Mouse (Mus musculus) forebrain, embryonic 15.5 days (tissue): ENCODE data around the gene Il17d. TPM values are rescaled to one million over a fixed set of nuclear protein-coding genes. Genes with fewer than 3 reads are reported as not detected.

ENCODE experiments used
- ATAC-seq: fragments of 200-750 bp; cut with Nextera tagmentation; replicated peaks from 2 replicates; pipeline ENCODE4 v1.8.0; 2017; ENCODE audit warnings: mild to moderate bottlenecking, moderate TSS enrichment, moderate library complexity
- H3K27ac ChIP-seq: fragments of 300-500 bp; sonication (generic); replicated peaks from 2 replicates; pipeline ENCODE4 v1.5.1; 2015; ENCODE audit warnings: mild to moderate bottlenecking, inconsistent platforms
- H3K27me3 ChIP-seq: fragments of 300-500 bp; sonication (generic); 2 replicates; pipeline ENCODE4 v1.6.1; 2015; ENCODE audit warnings: inconsistent platforms
- H3K36me3 ChIP-seq: fragments of 300-500 bp; sonication (generic); 2 replicates; pipeline ENCODE4 v1.6.1; 2015; ENCODE audit warnings: mild to moderate bottlenecking, inconsistent platforms
- H3K4me1 ChIP-seq: fragments of 300-500 bp; sonication (generic); 2 replicates; pipeline ENCODE4 v1.6.1; 2015; ENCODE audit warnings: inconsistent platforms
- H3K4me2 ChIP-seq: fragments of 300-500 bp; sonication (generic); replicated peaks from 2 replicates; pipeline ENCODE4 v1.6.1; 2015; ENCODE audit warnings: mild to moderate bottlenecking, inconsistent platforms
- H3K4me3 ChIP-seq: fragments of 300-500 bp; sonication (generic); 2 replicates; pipeline ENCODE4 v1.5.1; 2015; ENCODE audit warnings: mild to moderate bottlenecking, inconsistent platforms
- H3K9ac ChIP-seq: fragments of 300-500 bp; sonication (generic); replicated peaks from 2 replicates; pipeline ENCODE4 v1.6.1; 2015; ENCODE audit warnings: mild to moderate bottlenecking, inconsistent platforms
- H3K9me3 ChIP-seq: fragments of 300-500 bp; sonication (generic); 2 replicates; pipeline ENCODE4 v1.6.1; 2016; ENCODE audit warnings: inconsistent platforms
- WGBS: fragments of 180-500 bp; shearing (Covaris S2); methylation state at CpG from one replicate; pipeline ENCODE4 v1.1.7; 2015; ENCODE audit warnings: mixed read lengths; 5-methylcytosine and 5-hydroxymethylcytosine counted together
- polyA plus RNA-seq: library from polyadenylated mRNA; unstranded; fragments of >200 nt; fragmentation: Nextera tagmentation; extraction: Ambion mirVana; gene quantifications from 2 replicates; pipeline ENCODE4 v1.2.1, GENCODE M21; 2015

Gene Il17d
- polyA plus RNA-seq, 1 experiment from 2014 or later, result 5.8 TPM

DNA sequence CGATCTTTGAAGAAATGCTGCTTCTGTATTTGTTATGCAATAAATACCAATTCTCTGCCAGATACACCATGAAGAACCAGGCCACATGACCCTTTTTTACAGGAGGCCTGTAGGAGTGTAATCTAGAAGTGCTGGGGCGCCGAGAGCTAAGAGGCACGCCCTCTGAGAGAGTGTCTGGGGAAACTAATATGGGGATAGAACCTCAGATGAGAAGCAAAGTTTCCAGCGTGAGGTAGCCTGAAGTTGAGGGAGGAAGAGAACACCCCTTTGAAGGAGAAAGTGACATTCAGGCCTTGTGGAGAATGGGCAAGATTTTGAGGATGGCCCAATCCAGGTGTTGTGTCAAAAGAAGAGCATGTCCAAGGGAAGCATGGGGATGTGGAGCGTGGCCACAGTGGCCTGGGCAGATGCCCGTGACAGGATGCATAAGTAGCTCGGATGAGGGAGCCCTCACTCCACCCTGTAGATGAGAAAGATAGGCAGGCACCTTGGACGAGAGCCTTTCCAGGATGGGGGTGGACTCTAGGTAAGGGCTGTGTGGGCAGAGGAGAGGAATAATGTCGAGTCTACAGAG is 1.6 kb downstream of the Il17d start:
- H3K4me3 ChIP-seq, result peak overlapping the region; percentile 90
- H3K9ac ChIP-seq, result 0 out of 2 replicates have a peak overlapping the region, but pooled peaks have one; percentile 79
- 54% methylated on average over 10 of the region's 10 CpGs for WGBS
- no peaks in the 10 kb centered on the region for H3K36me3 ChIP-seq
- H3K4me2 ChIP-seq, result peak overlapping the region; percentile 79
- no peak overlapping the region for H3K27ac ChIP-seq
- ATAC-seq, result no peak
- peaks cover 17% of the 10 kb centered on the region for H3K4me1 ChIP-seq
- H3K9me3 ChIP-seq, result no peaks in the 10 kb centered on the region
- peaks cover 4% of the 10 kb centered on the region; the same call in 1 of the 2 replicates for H3K27me3 ChIP-seq

DNA sequence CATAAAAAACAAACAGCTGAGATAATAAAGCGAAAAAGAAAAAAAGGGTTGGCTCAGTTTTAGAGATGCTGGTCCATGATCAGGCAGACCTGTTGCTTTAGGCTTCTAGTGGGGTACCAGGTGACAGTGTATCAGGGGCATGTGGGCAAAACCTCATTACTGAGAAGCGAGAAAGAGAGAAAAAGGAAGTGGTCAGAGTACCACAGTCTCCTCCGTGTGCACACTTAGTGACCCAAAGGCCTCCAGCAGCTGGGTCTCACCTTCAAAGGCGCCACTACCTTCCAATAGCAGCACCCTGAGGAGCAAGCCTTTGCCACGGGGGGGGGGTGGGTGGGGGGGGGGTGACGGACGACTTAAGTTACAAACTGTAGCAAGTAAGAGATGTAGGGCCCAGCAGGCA is 2.5 kb downstream of the Il17d start:
- WGBS, result 41% methylated on average over 7 of the region's 7 CpGs
- H3K4me1 ChIP-seq, result peaks cover 17% of the 10 kb centered on the region
- H3K4me2 ChIP-seq, result no peak overlapping the region
- H3K27ac ChIP-seq, result no peak overlapping the region
- H3K36me3 ChIP-seq, result no peaks in the 10 kb centered on the region
- no peak overlapping the region for H3K4me3 ChIP-seq
- H3K9me3 ChIP-seq, result no peaks in the 10 kb centered on the region
- no peak for ATAC-seq
- H3K9ac ChIP-seq, result no peak overlapping the region
- H3K27me3 ChIP-seq, result peaks cover 4% of the 10 kb centered on the region; the same call in 1 of the 2 replicates

DNA sequence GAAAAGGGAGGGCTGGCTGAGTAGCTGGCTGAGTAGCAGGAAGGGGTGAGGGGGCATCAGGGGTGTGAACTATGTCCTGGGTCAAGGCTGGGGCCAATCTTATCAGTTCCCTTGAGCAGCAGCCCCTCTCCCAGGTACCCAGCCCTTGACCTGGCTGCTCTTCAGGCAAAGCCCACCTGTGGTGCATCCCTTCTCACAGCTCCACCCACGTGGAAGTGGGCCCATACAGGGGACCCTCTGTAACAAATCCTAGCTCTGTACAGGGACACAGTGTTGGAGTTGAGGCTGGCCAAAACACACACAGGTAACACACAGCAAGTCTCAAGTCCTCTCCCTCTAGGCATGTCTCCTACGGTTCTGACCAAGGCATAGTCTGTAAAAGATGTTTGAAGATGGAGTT is 3.0 kb downstream of the Il17d start:
- Histone ChIP-seq H3K27me3 (peaks cover 4% of the 10 kb centered on the region; the same call in 1 of the 2 replicates), H3K36me3 (no peaks in the 10 kb centered on the region), H3K4me3 (no peak overlapping the region), H3K4me1 (peaks cover 17% of the 10 kb centered on the region), H3K9me3 (no peaks in the 10 kb centered on the region), H3K27ac (no peak overlapping the region), H3K9ac (no peak overlapping the region), H3K4me2 (no peak overlapping the region)
- 43% methylated on average over 2 of the region's 2 CpGs for WGBS
- ATAC-seq, result no peak

DNA sequence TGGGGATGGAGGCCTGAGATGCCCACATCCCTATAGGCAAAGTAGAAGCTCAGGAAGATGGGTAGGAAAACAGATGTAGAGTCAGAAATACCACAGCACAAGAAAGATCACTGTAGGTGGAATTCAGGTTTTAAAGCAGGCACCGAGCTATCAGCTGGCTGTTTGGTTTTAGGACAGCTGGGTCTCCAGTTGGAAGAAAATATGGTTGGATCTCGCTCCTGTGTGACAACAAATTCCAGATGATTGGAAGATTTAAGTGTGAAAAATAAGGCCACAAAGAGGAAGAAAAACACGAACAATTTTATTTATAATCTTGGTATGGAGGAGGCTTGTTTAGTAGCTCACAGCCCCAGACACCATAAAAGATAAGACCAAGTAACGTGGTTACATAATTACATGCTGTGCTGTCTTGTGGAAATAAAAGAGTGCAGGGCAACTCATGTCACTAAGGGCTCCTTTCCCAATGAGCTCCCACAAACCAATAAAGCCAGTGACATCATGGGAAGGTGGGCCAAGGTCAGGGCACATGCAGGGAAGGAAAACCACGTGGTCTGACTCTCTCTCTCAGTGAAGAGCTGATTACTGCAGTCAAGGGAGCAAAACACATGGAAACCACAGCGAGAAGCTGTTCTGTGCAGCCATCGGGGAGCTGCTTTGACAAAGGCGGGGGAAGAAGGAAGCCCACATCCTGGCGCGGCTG is 4.7 kb downstream of the Il17d start:
- no peaks in the 10 kb centered on the region for H3K36me3 ChIP-seq
- H3K9me3 ChIP-seq, result no peaks in the 10 kb centered on the region
- WGBS, result 42% methylated on average over 10 of the region's 10 CpGs
- H3K27ac ChIP-seq, result no peak overlapping the region
- H3K9ac ChIP-seq, result no peak overlapping the region
- no peak for ATAC-seq
- H3K4me2 ChIP-seq, result no peak overlapping the region
- peaks cover 17% of the 10 kb centered on the region for H3K4me1 ChIP-seq
- H3K27me3 ChIP-seq, result no peaks in the 10 kb centered on the region
- H3K4me3 ChIP-seq, result no peak overlapping the region

DNA sequence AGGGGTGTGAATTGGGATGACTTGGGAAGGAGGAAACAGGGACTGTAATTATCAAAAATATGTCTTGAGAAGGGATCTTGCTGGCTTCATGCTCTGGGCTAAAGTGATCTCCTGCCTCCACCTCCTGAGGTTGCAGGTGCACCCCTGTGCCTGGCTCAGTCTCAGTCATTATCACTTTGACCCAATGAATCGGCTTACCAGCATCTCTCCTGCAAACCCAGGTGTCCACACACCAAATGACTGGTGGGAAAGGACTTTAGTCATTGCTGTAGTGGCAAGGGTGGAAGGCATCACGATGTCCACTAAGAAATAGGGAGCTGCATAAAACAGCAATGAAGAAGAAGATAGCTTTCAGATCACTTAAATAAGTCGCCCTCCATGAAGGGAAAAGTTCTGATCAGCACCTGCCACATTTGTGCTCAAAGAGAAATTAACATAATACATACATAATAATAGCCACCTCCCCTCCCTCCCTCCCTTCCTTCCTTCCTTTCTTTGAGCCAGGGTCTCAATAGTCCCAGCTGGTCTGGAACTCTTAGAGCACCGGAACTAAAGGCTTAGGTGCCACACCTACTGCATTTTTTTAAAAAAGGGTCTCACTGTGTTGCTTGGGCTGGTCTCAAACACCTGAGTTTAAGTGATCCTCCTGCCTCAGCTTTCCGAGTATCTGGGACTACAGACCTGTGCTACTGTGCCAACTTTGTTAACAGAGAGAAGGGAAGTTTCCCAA is 5.4 kb downstream of the Il17d start:
- no peaks in the 10 kb centered on the region for H3K9me3 ChIP-seq
- 59% methylated on average over 5 of the region's 5 CpGs for WGBS
- no peaks in the 10 kb centered on the region for H3K36me3 ChIP-seq
- no peak for ATAC-seq
- H3K4me1 ChIP-seq, result peaks cover 23% of the 10 kb centered on the region
- H3K4me2 ChIP-seq, result no peak overlapping the region
- H3K9ac ChIP-seq, result no peak overlapping the region
- no peak overlapping the region for H3K4me3 ChIP-seq
- no peak overlapping the region for H3K27ac ChIP-seq
- no peaks in the 10 kb centered on the region for H3K27me3 ChIP-seq

DNA sequence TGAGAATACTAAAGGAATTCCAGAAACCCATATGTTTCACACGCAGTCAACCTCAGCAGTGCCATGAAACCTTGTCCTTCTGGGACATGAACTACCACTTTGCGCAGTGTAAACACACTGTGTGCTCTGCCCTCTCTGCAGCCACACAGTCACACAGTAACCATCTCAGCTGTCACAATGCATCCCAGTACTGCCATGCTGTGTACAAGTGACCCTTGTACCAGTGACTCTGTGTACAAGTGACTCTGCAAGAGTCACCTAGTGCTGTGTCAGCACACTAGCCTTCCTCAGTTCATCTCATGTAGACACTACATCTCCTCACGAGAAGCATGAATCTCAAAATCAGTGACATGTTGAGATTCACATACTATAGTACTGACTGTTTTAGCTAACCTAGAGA is 8.0 kb downstream of the Il17d start:
- no peaks in the 10 kb centered on the region for H3K36me3 ChIP-seq
- no peak overlapping the region for H3K4me2 ChIP-seq
- no peaks in the 10 kb centered on the region for H3K9me3 ChIP-seq
- H3K9ac ChIP-seq, result no peak overlapping the region
- H3K4me3 ChIP-seq, result no peak overlapping the region
- WGBS, result 94% methylated on average over 3 of the region's 3 CpGs
- no peak overlapping the region for H3K27ac ChIP-seq
- peaks cover 39% of the 10 kb centered on the region for H3K4me1 ChIP-seq
- no peak for ATAC-seq
- H3K27me3 ChIP-seq, result no peaks in the 10 kb centered on the region

DNA sequence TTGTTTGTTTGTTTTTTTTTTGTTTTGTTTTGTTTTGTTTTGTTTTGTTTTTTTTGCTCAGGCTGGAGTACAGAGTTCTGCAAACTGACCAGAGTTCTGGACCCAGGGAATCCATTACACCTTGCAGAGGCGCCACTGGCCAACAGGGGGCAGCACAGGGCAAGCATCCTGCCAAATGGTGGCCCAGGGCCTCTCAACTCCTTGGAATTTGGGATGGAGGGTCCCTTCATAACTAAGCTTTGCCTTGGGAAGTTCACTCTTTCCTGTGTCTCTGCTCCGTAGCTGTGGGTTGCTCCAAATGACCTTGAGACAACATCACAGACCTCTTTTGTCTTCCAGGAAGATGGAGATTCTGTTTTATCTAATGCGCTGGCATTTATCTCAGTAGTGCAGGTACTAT is 8.6 kb downstream of the Il17d start:
- Histone ChIP-seq H3K27me3 (no peaks in the 10 kb centered on the region), H3K27ac (no peak overlapping the region), H3K9ac (no peak overlapping the region), H3K4me3 (no peak overlapping the region), H3K9me3 (no peaks in the 10 kb centered on the region), H3K4me2 (no peak overlapping the region), H3K36me3 (no peaks in the 10 kb centered on the region), H3K4me1 (peaks cover 44% of the 10 kb centered on the region)
- no peak for ATAC-seq
- WGBS, result 43% methylated on average over 3 of the region's 3 CpGs

DNA sequence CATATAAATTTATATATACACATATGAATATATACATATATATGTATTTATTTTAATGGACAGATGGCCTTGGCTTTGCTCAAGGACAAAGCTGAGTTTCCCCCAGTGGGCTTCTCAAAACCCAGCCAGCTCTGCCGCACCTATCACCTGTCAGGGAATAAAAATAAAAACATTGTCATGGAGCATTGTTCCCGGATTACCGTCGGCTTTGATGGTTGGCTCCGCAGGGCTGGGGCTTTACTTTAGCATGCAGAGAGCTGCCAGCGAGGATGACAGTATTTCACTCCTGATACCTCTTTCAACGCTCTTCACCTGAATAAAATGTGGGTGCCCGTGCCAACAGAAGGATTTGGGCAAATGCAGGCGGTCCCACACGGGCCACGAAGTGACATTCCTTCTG is 9.3 kb downstream of the Il17d start:
- ATAC-seq, result no peak
- Histone ChIP-seq H3K9ac (no peak overlapping the region), H3K27ac (no peak overlapping the region), H3K4me2 (no peak overlapping the region), H3K4me1 (peaks cover 44% of the 10 kb centered on the region), H3K9me3 (no peaks in the 10 kb centered on the region), H3K4me3 (no peak overlapping the region), H3K36me3 (no peaks in the 10 kb centered on the region), H3K27me3 (no peaks in the 10 kb centered on the region)
- 20% methylated on average over 11 of the region's 11 CpGs for WGBS

DNA sequence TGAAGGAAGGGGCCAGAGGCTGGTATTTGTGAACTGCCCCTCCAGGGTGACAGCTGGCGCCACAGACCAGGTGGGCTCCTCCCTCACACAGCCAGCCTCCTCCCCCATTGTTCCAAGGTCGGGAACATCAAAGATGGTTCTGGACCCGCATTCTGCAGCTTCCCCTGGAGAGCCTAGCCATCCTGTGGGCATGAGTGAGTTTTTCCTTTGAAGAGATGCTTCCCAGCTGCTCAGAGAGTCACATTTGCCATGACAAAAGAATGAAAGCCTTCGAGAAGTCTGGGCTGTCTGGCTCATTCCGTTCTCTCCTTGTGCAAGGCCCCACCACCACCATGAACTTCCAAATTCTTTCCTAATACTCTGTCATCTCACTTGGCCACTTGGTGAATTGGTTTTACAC is 9.8 kb downstream of the Il17d start:
- Histone ChIP-seq H3K4me1 (peaks cover 44% of the 10 kb centered on the region), H3K9ac (no peak overlapping the region)

DNA sequence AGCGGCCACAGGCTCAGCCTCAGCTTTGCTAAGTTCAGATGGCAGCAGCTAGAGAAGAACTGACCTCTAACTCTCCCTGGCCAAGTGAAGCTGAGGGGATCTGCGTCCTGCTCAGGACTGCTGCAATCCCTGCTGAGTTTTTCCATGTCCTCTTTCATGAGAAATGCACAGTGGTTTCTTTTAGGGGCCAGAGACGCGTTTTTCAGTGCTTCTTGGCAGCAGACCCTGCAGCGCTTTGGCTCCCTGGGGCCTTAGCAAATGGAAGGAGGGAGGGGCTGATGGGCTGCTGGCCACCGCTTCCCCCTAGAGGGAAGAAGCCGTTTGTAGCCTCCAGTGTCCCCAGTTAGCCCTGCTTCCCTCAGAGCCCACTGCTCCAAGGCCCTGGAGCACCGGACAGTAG is 10.4 kb downstream of the Il17d start:
- peak overlapping the region; percentile 52; the same call in 1 of the 2 replicates for H3K27ac ChIP-seq
- ATAC-seq, result peak; percentile 49; the same call in 1 of the 2 replicates
- no peak overlapping the region for H3K9ac ChIP-seq
- H3K9me3 ChIP-seq, result no peaks in the 10 kb centered on the region
- H3K36me3 ChIP-seq, result no peaks in the 10 kb centered on the region
- H3K4me1 ChIP-seq, result peaks cover 42% of the 10 kb centered on the region
- WGBS, result 8% methylated on average over 8 of the region's 8 CpGs
- H3K4me2 ChIP-seq, result no peak overlapping the region
- no peak overlapping the region for H3K4me3 ChIP-seq
- no peaks in the 10 kb centered on the region for H3K27me3 ChIP-seq

More for the DNA sequence above, 9.8 kb downstream of the Il17d start:
- no peak overlapping the region; the same call in 1 of the 2 replicates for H3K27ac ChIP-seq
- WGBS, result 13% methylated on average over 5 of the region's 5 CpGs
- H3K4me3 ChIP-seq, result no peak overlapping the region
- ATAC-seq, result no peak
- no peaks in the 10 kb centered on the region for H3K27me3 ChIP-seq
- H3K36me3 ChIP-seq, result no peaks in the 10 kb centered on the region
- H3K4me2 ChIP-seq, result no peak overlapping the region
- no peaks in the 10 kb centered on the region for H3K9me3 ChIP-seq

DNA sequence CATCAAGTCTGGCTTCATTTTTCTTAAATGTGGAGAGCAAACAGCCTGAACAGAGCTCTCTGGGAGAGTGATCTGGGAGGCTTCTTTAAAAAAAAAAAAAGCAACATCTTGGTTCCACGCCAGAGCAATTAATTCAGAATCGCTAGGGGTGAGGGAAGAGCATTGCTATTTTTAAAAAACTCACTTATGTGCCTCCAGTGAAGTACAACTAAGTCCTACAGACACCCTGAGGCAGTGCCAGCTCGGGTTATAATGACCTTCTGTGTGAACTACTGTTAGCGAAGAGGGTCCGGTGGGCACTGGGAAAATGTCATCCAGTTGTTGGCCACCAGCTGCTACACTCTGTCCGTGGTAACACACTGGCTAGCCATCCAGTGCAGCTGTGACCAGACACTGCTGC is 11.1 kb downstream of the Il17d start:
- no peak overlapping the region for H3K4me2 ChIP-seq
- H3K4me1 ChIP-seq, result peaks cover 42% of the 10 kb centered on the region
- no peaks in the 10 kb centered on the region for H3K36me3 ChIP-seq
- no peaks in the 10 kb centered on the region for H3K9me3 ChIP-seq
- H3K27ac ChIP-seq, result 0 out of 2 replicates have a peak overlapping the region, but pooled peaks have one; percentile 52
- no peaks in the 10 kb centered on the region for H3K27me3 ChIP-seq
- WGBS, result 27% methylated on average over 6 of the region's 6 CpGs
- H3K9ac ChIP-seq, result no peak overlapping the region
- no peak overlapping the region for H3K4me3 ChIP-seq
- peak; percentile 12; the same call in 1 of the 2 replicates for ATAC-seq

DNA sequence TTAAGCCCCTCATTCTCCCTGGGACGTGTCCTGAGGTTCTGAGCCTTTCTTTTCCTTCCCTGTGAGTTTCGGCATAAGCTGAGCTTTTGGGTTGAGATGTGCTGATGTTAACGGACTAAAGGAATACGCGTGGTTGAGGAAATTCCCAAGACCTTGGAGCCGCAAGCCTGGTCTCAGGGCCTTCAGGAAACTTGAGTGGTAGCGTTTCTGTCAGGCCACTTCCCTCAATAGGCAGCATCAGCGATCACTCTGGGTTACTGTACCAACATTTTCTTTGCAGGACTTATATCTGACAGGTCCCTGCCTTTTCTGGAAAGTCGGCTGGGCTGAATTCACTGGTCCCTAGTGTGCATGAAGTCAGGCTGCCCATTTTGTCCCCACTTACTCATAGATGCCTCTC is 12.2 kb downstream of the Il17d start:
- no peak for ATAC-seq
- Histone ChIP-seq H3K27ac (peak overlapping the region; percentile 12; the same call in 1 of the 2 replicates), H3K4me1 (peaks cover 42% of the 10 kb centered on the region), H3K27me3 (no peaks in the 10 kb centered on the region), H3K9me3 (no peaks in the 10 kb centered on the region), H3K4me3 (no peak overlapping the region), H3K4me2 (no peak overlapping the region), H3K36me3 (no peaks in the 10 kb centered on the region), H3K9ac (no peak overlapping the region)
- 35% methylated on average over 9 of the region's 9 CpGs for WGBS
